Mouse (Mus musculus): ENCODE data around the gene Pias1. TPM values are rescaled to one million over a fixed set of nuclear protein-coding genes. Genes with fewer than 3 reads are reported as not detected.

Pias1 gene
- total RNA-seq (2021), result 10 to 100 TPM; 26.3 to 26.7 TPM

DNA sequence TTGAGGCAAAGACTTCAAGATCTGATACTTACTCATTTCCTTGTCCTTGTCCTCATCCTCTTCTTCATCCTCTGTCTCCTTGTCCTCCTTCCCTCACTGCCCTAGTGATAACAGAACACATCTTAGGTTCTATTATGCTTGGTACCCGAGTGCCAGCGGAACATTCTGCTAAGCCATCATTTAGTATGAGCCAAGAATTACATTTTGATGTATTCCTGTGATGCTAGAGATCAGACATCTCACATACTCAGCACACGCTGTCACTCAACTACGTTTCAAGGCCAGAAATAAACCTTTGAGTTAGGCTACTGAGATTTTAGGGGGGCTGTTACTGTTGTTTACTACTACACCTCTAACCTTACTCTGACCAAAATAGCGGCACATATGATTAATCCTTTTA lies at the start of gene Pias1:
Gene Pias1 (minus strand): TSS at position 101 of the 400 bp plus-strand sequence.
- DNase-seq, result no peak
- intact Hi-C loops (cut with DNase I), result no loop called here

GRCm38 (mm10) chr9:63035431-63035830 lies 47.7 kb upstream of the Pias1 start:
- intact Hi-C loops (cut with DNase I), result no loop called here
- DNase-seq, result no peak

DNA sequence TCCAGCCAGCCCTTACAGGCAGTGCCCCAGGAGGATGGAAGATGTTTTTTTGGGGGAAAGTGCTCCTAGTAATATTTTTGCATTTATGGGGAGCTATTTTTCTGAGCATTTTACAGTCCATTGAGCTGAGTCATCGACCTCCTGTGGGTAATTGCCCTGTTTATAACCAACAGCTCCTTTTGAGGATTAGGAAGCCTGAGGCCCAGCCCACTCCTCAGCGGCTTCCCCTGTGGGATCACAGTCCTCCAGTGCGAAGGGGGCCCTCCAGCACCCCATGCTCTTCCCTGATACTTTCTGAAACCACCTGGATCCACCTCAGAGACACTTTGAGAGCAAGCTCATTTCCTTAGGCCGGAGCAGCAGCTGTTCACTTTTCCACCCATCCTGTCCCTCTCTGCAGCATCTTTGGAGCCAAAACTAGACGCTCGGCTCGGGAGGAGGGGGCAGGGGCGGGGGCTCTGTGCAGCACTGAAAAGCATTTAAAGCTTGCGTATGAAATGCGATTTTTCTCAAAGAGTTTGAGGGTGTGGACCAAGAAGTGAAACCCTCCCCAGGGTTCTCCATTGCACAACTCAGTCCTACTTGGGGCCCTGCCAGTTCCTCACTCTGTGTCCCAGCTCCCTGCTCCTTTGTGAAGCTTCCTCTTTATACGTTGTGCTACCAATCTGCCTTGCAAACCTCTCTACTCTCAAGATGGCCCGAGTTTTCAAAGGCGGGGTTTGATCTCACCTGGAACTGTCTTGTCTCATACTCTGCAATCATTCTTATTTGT lies 43.5 kb upstream of the Pias1 start:
- intact Hi-C loops (cut with DNase I), result no loop called here
- DNase-seq, result peak; percentile 76 to 79

DNA sequence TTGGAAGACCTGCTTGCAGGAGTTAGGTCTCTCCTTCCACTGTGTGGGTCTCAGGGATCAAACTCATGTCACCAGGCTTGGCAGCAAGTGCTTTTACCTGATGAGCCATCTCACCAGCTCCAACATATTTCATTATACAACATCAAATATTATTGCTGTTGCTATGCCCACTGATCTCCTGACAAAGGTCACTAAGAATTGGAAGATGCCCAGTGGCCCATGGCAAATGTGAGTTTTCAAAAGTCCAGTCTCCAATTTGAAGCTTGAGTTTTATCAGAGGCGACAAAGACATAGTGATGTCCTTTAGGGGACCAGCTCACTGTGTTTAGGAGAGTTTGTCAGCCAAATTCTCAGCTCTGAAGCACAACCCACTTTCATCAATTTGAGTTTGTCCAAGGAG lies 34.8 kb upstream of the Pias1 start:
- intact Hi-C loops (cut with DNase I), result no loop called here
- no peak for DNase-seq

- intact Hi-C loops (cut with DNase I), result loop anchor here (5.0 kb wide), 1 partner anchor 60 kb away; no protein-coding TSS in a partner anchor
- DNase-seq, result no peak
These were observed 19.6 kb upstream of the Pias1 start for GRCm38 (mm10) chr9:63007371-63007770.

- no peak for DNase-seq
- intact Hi-C loops (cut with DNase I), result loop anchor here (5.0 kb wide), 1 partner anchor 61 kb away; no protein-coding TSS in a partner anchor
These were observed 18.5 kb upstream of the Pias1 start for GRCm38 (mm10) chr9:63006081-63006820.

DNA sequence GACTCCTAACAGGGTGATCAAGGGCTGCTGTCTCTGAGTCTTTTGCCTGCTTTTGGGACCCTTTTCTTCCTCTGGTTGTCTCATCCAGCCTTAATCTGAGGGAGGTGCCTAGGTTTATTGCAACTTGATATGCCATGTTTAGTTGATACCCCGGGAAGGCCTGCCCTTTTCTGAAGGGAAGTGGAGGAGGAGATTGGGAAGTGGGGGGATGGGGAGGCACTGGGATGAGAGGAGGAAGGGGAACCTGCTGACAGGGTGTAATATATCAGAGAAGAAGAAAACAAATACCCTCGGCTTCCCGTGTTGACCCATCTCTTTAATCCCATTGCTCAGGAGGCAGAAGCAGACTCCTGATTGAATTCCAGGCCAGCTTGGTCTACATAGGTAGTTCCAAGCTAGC lies 10.8 kb upstream of the Pias1 start:
- DNase-seq, result peak in 1 of 2 experiments; percentile 8
- intact Hi-C loops (cut with DNase I), result no loop called here

GRCm38 (mm10) chr9:62997626-62998025 lies 9.9 kb upstream of the Pias1 start:
- no peak for DNase-seq
- intact Hi-C loops (cut with DNase I), result no loop called here

DNA sequence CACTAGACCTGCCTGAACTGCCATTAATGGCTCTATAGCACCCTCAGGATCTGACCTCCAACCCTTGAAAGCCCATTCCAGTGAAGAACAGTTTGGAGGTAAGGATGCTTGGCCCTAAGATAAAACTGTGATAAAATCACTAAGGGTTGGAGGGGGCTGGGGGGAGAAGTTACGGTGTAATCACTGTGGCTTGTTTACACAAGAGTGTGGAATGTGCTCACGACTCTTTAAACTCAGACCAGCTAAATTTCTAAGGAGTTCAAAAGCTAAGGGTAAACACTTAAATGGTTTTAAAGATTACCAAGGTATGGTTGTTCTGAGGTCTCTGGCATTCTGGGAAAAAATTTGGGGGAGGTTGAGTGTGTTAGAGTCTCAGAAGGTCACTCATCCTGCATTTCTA lies 7.5 kb upstream of the Pias1 start:
- intact Hi-C loops (cut with DNase I), result no loop called here
- DNase-seq, result no peak

- intact Hi-C loops (cut with DNase I), result no loop called here
- DNase-seq, result no peak
These were observed 2.4 kb upstream of the Pias1 start for GRCm38 (mm10) chr9:62990134-62990533.

GRCm38 (mm10) chr9:62980777-62981202 lies 6.9 kb downstream of the Pias1 start:
- intact Hi-C loops (cut with DNase I), result loop anchor here (5.0 kb wide), 1 partner anchor 92 kb away; no protein-coding TSS in a partner anchor

GRCm38 (mm10) chr9:62980162-62980776 lies 7.5 kb downstream of the Pias1 start:
- intact Hi-C loops (cut with DNase I), result loop anchor here (5.0 kb wide), 1 partner anchor 92 kb away; no protein-coding TSS in a partner anchor
- DNase-seq, result peak; percentile 45 to 51

More at GRCm38 (mm10) chr9:62980777-62981202, 6.9 kb downstream of the Pias1 start:
- peak; percentile 98 for DNase-seq

- DNase-seq, result no peak
- intact Hi-C loops (cut with DNase I), result loop anchor here (5.0 kb wide), 3 partner anchors 87 to 132 kb away; no protein-coding TSS in a partner anchor
These were observed 8.1 kb downstream of the Pias1 start for GRCm38 (mm10) chr9:62979461-62980161.

DNA sequence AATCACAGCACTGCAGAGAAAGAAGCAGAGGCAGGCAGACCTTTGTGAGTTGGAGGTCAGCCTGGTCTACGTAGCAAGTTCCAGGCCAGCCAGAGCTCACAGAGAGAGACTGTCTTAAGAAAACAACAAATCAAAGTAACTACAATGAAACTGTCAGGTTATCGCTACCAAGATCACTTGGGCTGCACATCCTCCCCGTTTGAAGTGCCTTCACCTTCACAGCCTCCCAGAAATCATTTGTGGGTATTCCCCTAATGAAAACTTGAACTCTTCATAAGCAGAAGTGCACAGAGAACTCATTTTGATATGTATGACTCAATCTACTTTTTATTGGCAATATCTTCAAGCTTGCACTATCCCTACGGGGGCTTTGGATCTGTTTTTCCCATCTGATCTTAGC lies 10.6 kb downstream of the Pias1 start:
- DNase-seq, result no peak

DNA sequence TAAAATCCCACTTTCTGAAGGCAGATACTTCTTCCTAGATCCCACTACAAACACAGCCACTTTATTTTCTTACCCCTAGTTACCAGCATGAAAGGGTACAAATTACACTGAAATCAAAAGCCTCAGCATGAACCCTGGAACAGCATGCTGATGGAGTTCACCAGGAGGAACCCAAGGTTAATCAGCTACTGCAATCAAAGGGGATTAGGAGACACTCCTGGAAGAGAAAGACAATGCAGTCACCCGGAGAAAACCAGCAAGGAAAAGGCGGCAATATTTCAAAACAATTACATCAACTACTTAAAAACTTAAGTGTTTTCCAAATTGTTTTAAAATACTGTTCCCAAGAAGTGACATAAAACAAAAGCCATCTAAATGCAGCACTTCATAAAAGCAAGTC lies 11.9 kb downstream of the Pias1 start:
- no peak for DNase-seq
- intact Hi-C loops (cut with DNase I), result loop anchor here (5.0 kb wide), 2 partner anchors 84 to 129 kb away; no protein-coding TSS in a partner anchor

More for the DNA sequence above, 10.6 kb downstream of the Pias1 start:
- intact Hi-C loops (cut with DNase I), result loop anchor here (5.0 kb wide), 2 partner anchors 85 to 130 kb away; no protein-coding TSS in a partner anchor

- DNase-seq, result peak in 1 of 2 experiments; percentile 27
- intact Hi-C loops (cut with DNase I), result no loop called here
These were observed 13.3 kb downstream of the Pias1 start for GRCm38 (mm10) chr9:62974439-62974838.

GRCm38 (mm10) chr9:62972073-62972745 lies 15.5 kb downstream of the Pias1 start:
- peak; percentile 58 to 62 for DNase-seq
- intact Hi-C loops (cut with DNase I), result loop anchor here (1.0 kb wide), 1 partner anchor 152 kb away; no protein-coding TSS in a partner anchor

GRCm38 (mm10) chr9:62970345-62970744 lies 17.4 kb downstream of the Pias1 start:
- DNase-seq, result no peak

GRCm38 (mm10) chr9:62966018-62966417 lies 21.7 kb downstream of the Pias1 start:
- DNase-seq, result no peak
- intact Hi-C loops (cut with DNase I), result no loop called here

More at GRCm38 (mm10) chr9:62970345-62970744, 17.4 kb downstream of the Pias1 start:
- intact Hi-C loops (cut with DNase I), result no loop called here

DNA sequence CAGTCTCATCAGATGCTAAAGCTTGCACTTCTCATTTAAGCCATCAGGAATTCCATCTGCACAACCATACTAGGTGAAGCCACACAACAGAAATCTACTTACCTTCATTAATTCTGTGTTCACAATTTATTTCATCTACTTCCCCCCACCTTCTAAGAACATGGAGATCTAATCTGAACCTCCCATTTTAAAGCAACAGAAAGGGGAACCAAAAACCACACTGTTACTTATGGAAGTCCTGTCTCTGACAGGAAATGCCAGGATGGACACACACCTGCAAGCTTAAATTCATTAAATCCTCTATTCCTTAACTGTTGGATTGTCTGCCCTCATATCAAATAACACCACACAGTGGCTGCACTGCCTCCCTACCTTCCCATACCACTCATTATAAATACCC lies 35.0 kb downstream of the Pias1 start:
- DNase-seq, result no peak

More for the DNA sequence above, 35.0 kb downstream of the Pias1 start:
- intact Hi-C loops (cut with DNase I), result no loop called here

All from heart, postnatal 10 days (tissue).